Comparison of ENCODE assay signal across 1 mouse cellular context in genomic region chr2:164857101-164857821, GRCm38 (mm10).
TF ChIP-seq lines count a peak whose summit lies in the region.

Pltp (minus strand) TSS chr2:164857711.

TF ChIP-seq in MEL, 35 proteins besides CTCF, POLR2A, EP300 and RAD21 (continued from another document):
- TF ChIP-seq MAZ (IDR thresholded peaks at IDR 0.05; ENCODE audit: low read depth, low read length), result no peak
- no peak for TF ChIP-seq RCOR1 (IDR thresholded peaks at IDR 0.05; ENCODE audit: low read depth, low read length)
- no peak for TF ChIP-seq TBP (IDR thresholded peaks at IDR 0.05; ENCODE audit: low read depth, low read length)
- TF ChIP-seq SMC3 (IDR thresholded peaks at IDR 0.05; ENCODE audit: low read depth, low read length), result no peak
- no peak for TF ChIP-seq POLR2AphosphoS5 (IDR thresholded peaks at IDR 0.05; ENCODE audit: borderline replicate concordance, low read depth, low read length)
- no peak for TF ChIP-seq ZNF384 (IDR thresholded peaks at IDR 0.05; ENCODE audit: low read depth, low read length)
- TF ChIP-seq USF1 (IDR thresholded peaks at IDR 0.05; ENCODE audit: low read depth, low read length), result peak; percentile 88
- peak; percentile 47; the same call in 1 of the 2 replicates for TF ChIP-seq ETS1 (IDR thresholded peaks at IDR 0.05; ENCODE audit: low read depth, low read length)
- peak; percentile 86 for TF ChIP-seq MXI1 (IDR thresholded peaks at IDR 0.05; ENCODE audit: low read depth, low read length)
- no peak for TF ChIP-seq ZMIZ1 (IDR thresholded peaks at IDR 0.05; ENCODE audit: low read depth, low read length)
- TF ChIP-seq BHLHE40 (IDR thresholded peaks at IDR 0.05; ENCODE audit: borderline replicate concordance, low read depth, low read length), result no peak
- TF ChIP-seq UBTF (IDR thresholded peaks at IDR 0.05; ENCODE audit: borderline replicate concordance, insufficient read depth, low read depth, low read length), result no peak
- TF ChIP-seq MAX (IDR thresholded peaks at IDR 0.05; ENCODE audit: low read length), result peak; percentile 53
- TF ChIP-seq CHD2 (IDR thresholded peaks at IDR 0.05; ENCODE audit: low read length), result no peak
- peak; percentile 61 for TF ChIP-seq SIN3A (IDR thresholded peaks at IDR 0.05; ENCODE audit: low read length)
